Mouse (Mus musculus) left cerebral cortex, adult 9 months (tissue): ENCODE measurements around the gene Gnat2.
A peak's percentile ranks its signal among the peaks of the same experiment; 100 is the strongest.

Experiments used
- DNase-seq, 2 experiments: peaks; one replicate each; pipeline ENCODE4 v3.0.0; 2022; ENCODE audit warnings: low spot score in 2 of 2

The Gnat2 gene

GRCm38 (mm10) chr3:108092536-108093115 lies at the start of gene Gnat2:
Gnat2 (plus strand) TSS chr3:108092789.
- no peak for DNase-seq

- DNase-seq: peak; percentile 76 to 90
Observed at GRCm38 (mm10) chr3:108044394-108045140, 48.0 kb upstream of the Gnat2 start, which contains the start of gene Gstm4. Gstm4 (minus strand) TSS chr3:108044894.

- DNase-seq: no peak
Observed at GRCm38 (mm10) chr3:108046944-108047655, 45.5 kb upstream of the Gnat2 start.

- DNase-seq: no peak
Observed at GRCm38 (mm10) chr3:108048306-108048705, 44.3 kb upstream of the Gnat2 start.

- DNase-seq: no peak
Observed at GRCm38 (mm10) chr3:108050493-108050892, 42.1 kb upstream of the Gnat2 start.

- peak in 1 of 2 experiments; percentile 72 for DNase-seq
Observed at GRCm38 (mm10) chr3:108061420-108061819, 31.2 kb upstream of the Gnat2 start.

GRCm38 (mm10) chr3:108062648-108063047 lies 29.9 kb upstream of the Gnat2 start:
- no peak for DNase-seq

GRCm38 (mm10) chr3:108064672-108065071 lies 27.9 kb upstream of the Gnat2 start:
- no peak for DNase-seq

GRCm38 (mm10) chr3:108065551-108065950 lies 27.0 kb upstream of the Gnat2 start:
- DNase-seq: no peak

- no peak for DNase-seq
Observed at GRCm38 (mm10) chr3:108067370-108067934, 25.1 kb upstream of the Gnat2 start.

GRCm38 (mm10) chr3:108068826-108069225 lies 23.8 kb upstream of the Gnat2 start:
- no peak for DNase-seq

GRCm38 (mm10) chr3:108069231-108069870 lies 23.2 kb upstream of the Gnat2 start:
- no peak for DNase-seq

GRCm38 (mm10) chr3:108070295-108071293 lies 22.0 kb upstream of the Gnat2 start:
- DNase-seq: peak in 1 of 2 experiments; percentile 72

- DNase-seq: no peak
Observed at GRCm38 (mm10) chr3:108072983-108073569, 19.5 kb upstream of the Gnat2 start.

GRCm38 (mm10) chr3:108076836-108077235 lies 15.8 kb upstream of the Gnat2 start:
- no peak for DNase-seq

GRCm38 (mm10) chr3:108081681-108082080 lies 10.9 kb upstream of the Gnat2 start:
- DNase-seq: no peak

GRCm38 (mm10) chr3:108082251-108082875 lies 10.2 kb upstream of the Gnat2 start:
- DNase-seq: no peak

GRCm38 (mm10) chr3:108083161-108083560 lies 9.4 kb upstream of the Gnat2 start:
- DNase-seq: no peak

- DNase-seq: no peak
Observed at GRCm38 (mm10) chr3:108083904-108084407, 8.6 kb upstream of the Gnat2 start.
